Mouse (Mus musculus): ENCODE data around the gene Cnih3. TPM values are rescaled to one million over a fixed set of nuclear protein-coding genes. Genes with fewer than 3 reads are reported as not detected.

Gene Cnih3
- polyA plus RNA-seq, 1 experiment from 2014 or later: 0.15 TPM

- Histone ChIP-seq H3K4me1 (peaks cover 5% of the 10 kb centered on the region; the same call in 1 of the 2 replicates), H3K4me2 (no peak overlapping the region), H3K4me3 (no peak overlapping the region), H3K27me3 (peaks cover 18% of the 10 kb centered on the region; the same call in 1 of the 2 replicates), H3K9me3 (no peaks in the 10 kb centered on the region), H3K36me3 (no peaks in the 10 kb centered on the region), H3K27ac (no peak overlapping the region), H3K9ac (no peak overlapping the region)
- no peak for ATAC-seq (ENCODE audit: insufficient number of reproducible peaks, low FRiP score, low TSS enrichment, low read depth)
- WGBS: 27% methylated on average over 8 of the region's 8 CpGs
Measured at GRCm38 (mm10) chr1:181379664-181380063, 27.2 kb downstream of the Cnih3 start.

DNA sequence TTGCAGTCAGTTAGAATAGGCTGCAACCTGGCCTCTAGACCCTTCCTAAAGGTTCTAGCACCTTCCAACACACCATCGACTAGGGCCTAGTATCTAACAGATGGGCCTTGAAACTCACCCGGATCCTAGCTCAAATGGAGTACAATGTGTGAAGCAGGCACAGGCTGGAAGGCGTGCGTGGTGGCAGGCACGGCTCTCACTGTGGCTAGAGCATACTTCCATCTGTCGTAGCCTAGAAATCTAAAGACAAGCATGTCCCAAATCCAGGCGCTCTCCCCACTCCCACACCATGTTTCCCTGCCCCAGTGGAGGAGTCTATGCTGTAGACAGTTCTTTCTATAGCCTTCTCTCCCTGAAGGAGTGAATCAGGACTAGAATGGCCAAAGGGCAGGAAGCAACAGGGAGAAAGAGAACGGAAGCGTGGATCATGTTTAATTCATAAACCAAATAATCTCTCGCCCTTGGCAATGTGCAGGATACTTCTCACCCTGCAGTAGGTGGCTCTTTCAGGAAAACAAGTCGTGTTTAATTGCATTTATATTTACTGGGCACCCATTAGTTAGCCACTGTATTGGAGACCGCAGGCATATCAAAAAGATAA, 29.1 kb downstream of the Cnih3 start:
- Histone ChIP-seq H3K36me3 (no peaks in the 10 kb centered on the region), H3K9ac (no peak overlapping the region), H3K4me3 (no peak overlapping the region), H3K9me3 (no peaks in the 10 kb centered on the region), H3K4me2 (no peak overlapping the region), H3K4me1 (peaks cover 2% of the 10 kb centered on the region; the same call in 1 of the 2 replicates), H3K27ac (no peak overlapping the region), H3K27me3 (peaks cover 15% of the 10 kb centered on the region; the same call in 1 of the 2 replicates)
- no peak for ATAC-seq (ENCODE audit: insufficient number of reproducible peaks, low FRiP score, low TSS enrichment, low read depth)
- 80% methylated on average over 12 of the region's 12 CpGs for WGBS

- H3K27me3 ChIP-seq: 0 out of 2 replicates have a peak, but pooled peaks cover 3% of the 10 kb centered on the region
- H3K4me2 ChIP-seq: no peak overlapping the region
- WGBS: 80% methylated on average over 2 of the region's 2 CpGs
- H3K9ac ChIP-seq: no peak overlapping the region
- H3K36me3 ChIP-seq: no peaks in the 10 kb centered on the region
- peaks cover 7% of the 10 kb centered on the region; the same call in 1 of the 2 replicates for H3K4me1 ChIP-seq
- H3K27ac ChIP-seq: no peak overlapping the region
- H3K4me3 ChIP-seq: no peak overlapping the region
- ATAC-seq (ENCODE audit: insufficient number of reproducible peaks, low FRiP score, low TSS enrichment, low read depth): no peak
- H3K9me3 ChIP-seq: no peaks in the 10 kb centered on the region
Measured at GRCm38 (mm10) chr1:181389264-181389663, 36.8 kb downstream of the Cnih3 start.

DNA sequence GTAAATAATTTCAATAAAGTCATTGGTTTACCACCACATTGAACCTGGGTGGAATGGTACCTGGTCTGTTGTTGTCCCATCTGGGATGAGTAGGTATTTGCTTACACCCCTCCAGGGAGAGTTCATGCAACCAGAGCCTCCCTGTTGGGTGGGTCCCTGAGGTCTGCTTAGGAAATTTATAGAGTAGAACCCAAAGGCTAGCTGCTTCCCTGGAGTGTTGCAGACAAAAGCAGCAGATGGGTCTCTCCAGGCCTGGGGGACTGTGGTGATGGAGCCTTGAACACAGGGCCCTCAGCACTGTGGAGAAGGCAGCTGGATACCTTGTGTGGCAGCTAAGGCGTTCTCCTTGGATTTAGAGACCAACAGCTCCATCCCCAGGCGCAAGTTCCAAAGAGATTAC, 40.1 kb downstream of the Cnih3 start:
- no peak overlapping the region for H3K9ac ChIP-seq
- no peaks in the 10 kb centered on the region for H3K36me3 ChIP-seq
- ATAC-seq (ENCODE audit: insufficient number of reproducible peaks, low FRiP score, low TSS enrichment, low read depth): no peak
- H3K9me3 ChIP-seq: no peaks in the 10 kb centered on the region
- peaks cover 7% of the 10 kb centered on the region; the same call in 1 of the 2 replicates for H3K4me1 ChIP-seq
- no peak overlapping the region for H3K4me2 ChIP-seq
- WGBS: 95% methylated on average over 2 of the region's 2 CpGs
- H3K27me3 ChIP-seq: no peaks in the 10 kb centered on the region
- H3K4me3 ChIP-seq: no peak overlapping the region
- no peak overlapping the region for H3K27ac ChIP-seq

- H3K4me3 ChIP-seq: no peak overlapping the region
- ATAC-seq (ENCODE audit: insufficient number of reproducible peaks, low FRiP score, low TSS enrichment, low read depth): no peak
- H3K9me3 ChIP-seq: no peaks in the 10 kb centered on the region
- H3K9ac ChIP-seq: no peak overlapping the region
- no peaks in the 10 kb centered on the region for H3K36me3 ChIP-seq
- peaks cover 7% of the 10 kb centered on the region; the same call in 1 of the 2 replicates for H3K4me1 ChIP-seq
- no peak overlapping the region for H3K27ac ChIP-seq
- 37% methylated on average over 6 of the region's 6 CpGs for WGBS
- no peaks in the 10 kb centered on the region for H3K27me3 ChIP-seq
- no peak overlapping the region for H3K4me2 ChIP-seq
Measured at GRCm38 (mm10) chr1:181393250-181394149, 41.1 kb downstream of the Cnih3 start.

DNA sequence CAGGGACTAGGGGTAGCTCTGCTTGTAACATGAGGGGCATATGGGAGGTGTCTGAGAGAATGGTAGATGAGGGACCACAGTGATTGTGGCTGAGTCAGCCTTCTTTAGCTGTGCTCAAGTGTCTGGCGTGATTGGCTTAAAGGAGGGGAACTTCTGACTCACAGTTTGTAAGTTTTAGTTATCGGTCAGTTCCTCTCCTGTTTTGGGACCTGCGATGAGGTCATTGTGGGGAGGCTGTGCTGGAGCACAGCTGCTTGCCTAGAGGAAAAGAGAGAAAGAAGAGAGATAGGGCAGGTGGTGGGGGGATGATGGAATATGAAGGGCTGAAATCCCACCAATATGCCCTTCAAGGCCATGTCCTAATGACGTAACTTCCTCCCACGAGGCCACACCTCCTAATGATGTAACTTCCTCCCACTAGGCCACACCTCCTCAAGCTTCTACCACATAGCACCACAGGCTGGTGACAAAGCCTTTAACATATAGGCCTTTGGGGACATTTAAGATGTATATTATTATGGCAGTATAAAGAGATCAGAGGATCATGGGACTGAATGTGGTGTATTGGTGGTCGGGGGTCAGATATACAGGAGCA, 42.9 kb downstream of the Cnih3 start:
- Histone ChIP-seq H3K4me2 (no peak overlapping the region), H3K9ac (no peak overlapping the region), H3K4me3 (no peak overlapping the region), H3K4me1 (peaks cover 7% of the 10 kb centered on the region; the same call in 1 of the 2 replicates), H3K36me3 (no peaks in the 10 kb centered on the region), H3K27ac (no peak overlapping the region), H3K27me3 (no peaks in the 10 kb centered on the region), H3K9me3 (no peaks in the 10 kb centered on the region)
- ATAC-seq (ENCODE audit: insufficient number of reproducible peaks, low FRiP score, low TSS enrichment, low read depth): no peak
- WGBS: 81% methylated on average over 6 of the region's 6 CpGs

GRCm38 (mm10) chr1:181399179-181399578, 46.8 kb downstream of the Cnih3 start:
- Histone ChIP-seq H3K27ac (no peak overlapping the region), H3K36me3 (no peaks in the 10 kb centered on the region), H3K4me2 (no peak overlapping the region), H3K9me3 (no peaks in the 10 kb centered on the region), H3K9ac (no peak overlapping the region), H3K4me1 (no peaks in the 10 kb centered on the region), H3K4me3 (no peak overlapping the region), H3K27me3 (no peaks in the 10 kb centered on the region)
- 68% methylated on average over 3 of the region's 3 CpGs for WGBS
- no peak for ATAC-seq (ENCODE audit: insufficient number of reproducible peaks, low FRiP score, low TSS enrichment, low read depth)

DNA sequence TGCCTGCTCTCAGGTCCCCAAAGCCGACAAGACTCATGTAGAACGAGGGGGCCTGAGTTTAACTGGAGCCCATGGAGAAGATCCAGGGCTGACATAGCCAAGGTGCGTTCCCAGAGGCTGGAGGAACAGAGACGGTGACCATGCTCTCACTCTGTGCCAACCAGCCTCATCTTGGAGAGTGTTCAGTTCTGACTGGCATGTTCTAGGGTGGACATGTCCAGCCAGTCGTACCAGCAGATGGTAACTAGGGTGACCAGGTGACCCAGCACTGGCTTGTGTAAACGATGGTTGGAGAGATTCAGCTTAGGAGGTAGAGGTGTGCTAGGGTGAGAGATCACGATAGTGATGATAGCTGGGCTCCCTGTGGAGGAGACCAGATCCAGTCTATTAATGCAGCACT, 50.6 kb downstream of the Cnih3 start:
- H3K27ac ChIP-seq: no peak overlapping the region
- H3K36me3 ChIP-seq: no peaks in the 10 kb centered on the region
- ATAC-seq (ENCODE audit: insufficient number of reproducible peaks, low FRiP score, low TSS enrichment, low read depth): no peak
- no peak overlapping the region for H3K4me2 ChIP-seq
- H3K9me3 ChIP-seq: no peaks in the 10 kb centered on the region
- peaks cover 9% of the 10 kb centered on the region; the same call in 1 of the 2 replicates for H3K4me1 ChIP-seq
- H3K27me3 ChIP-seq: no peaks in the 10 kb centered on the region
- H3K9ac ChIP-seq: no peak overlapping the region
- no peak overlapping the region for H3K4me3 ChIP-seq
- 84% methylated on average over 7 of the region's 7 CpGs for WGBS

GRCm38 (mm10) chr1:181407281-181407680, 54.9 kb downstream of the Cnih3 start:
- H3K4me1 ChIP-seq: peaks cover 9% of the 10 kb centered on the region; the same call in 1 of the 2 replicates
- no peaks in the 10 kb centered on the region for H3K36me3 ChIP-seq
- no peak overlapping the region for H3K27ac ChIP-seq
- H3K27me3 ChIP-seq: no peaks in the 10 kb centered on the region
- no peak overlapping the region for H3K9ac ChIP-seq
- H3K9me3 ChIP-seq: no peaks in the 10 kb centered on the region
- no peak overlapping the region for H3K4me3 ChIP-seq
- 54% methylated on average over 11 of the region's 11 CpGs for WGBS
- no peak overlapping the region for H3K4me2 ChIP-seq
- ATAC-seq (ENCODE audit: insufficient number of reproducible peaks, low FRiP score, low TSS enrichment, low read depth): no peak

DNA sequence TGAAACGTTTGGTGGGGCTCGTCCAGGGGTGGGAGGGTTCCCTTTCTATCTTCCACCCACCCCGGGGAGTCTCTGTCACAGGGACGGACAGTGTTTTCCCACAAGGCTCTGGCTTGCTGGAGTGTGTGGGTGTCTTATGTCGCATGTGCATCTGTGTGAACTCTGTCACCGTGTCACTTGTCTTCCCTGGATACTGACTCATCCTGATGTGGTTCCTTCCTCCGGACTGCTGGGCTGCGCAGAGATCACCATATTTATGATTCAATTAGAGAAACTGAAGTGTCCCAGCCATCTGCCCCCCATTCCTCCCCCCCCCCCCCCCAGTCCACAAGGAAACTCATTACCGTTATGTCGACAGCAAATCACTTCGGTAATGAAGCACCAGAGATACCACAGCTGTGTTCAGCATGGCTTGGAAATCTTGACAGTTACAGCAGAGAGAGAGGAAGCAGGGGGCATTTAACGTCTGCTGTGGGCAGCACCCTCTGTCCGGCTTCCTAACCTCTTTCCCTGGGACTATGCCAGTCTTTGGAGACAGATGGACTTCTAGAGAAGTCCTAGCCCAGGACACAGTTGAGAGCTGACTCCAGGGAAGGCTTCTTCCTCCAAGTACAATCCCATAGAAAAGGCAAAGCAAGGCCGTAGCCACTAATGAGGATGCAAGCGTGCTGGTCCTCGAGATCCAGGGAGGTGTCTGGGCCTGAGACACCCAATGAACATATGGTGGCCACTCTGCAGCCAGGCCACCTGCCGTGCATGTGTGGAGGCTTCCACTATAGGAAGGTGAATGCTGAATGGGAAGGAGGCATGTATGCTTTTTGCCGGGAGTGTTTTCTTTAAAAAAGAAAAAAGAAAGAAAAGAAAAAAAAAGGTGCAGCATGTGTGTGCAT, 55.9 kb downstream of the Cnih3 start:
- no peaks in the 10 kb centered on the region for H3K36me3 ChIP-seq
- H3K4me1 ChIP-seq: peaks cover 9% of the 10 kb centered on the region; the same call in 1 of the 2 replicates
- no peak overlapping the region for H3K4me2 ChIP-seq
- no peaks in the 10 kb centered on the region for H3K27me3 ChIP-seq
- WGBS: 68% methylated on average over 18 of the region's 18 CpGs
- no peak for ATAC-seq (ENCODE audit: insufficient number of reproducible peaks, low FRiP score, low TSS enrichment, low read depth)
- no peak overlapping the region for H3K27ac ChIP-seq
- H3K9ac ChIP-seq: no peak overlapping the region
- no peaks in the 10 kb centered on the region for H3K9me3 ChIP-seq
- no peak overlapping the region for H3K4me3 ChIP-seq

DNA sequence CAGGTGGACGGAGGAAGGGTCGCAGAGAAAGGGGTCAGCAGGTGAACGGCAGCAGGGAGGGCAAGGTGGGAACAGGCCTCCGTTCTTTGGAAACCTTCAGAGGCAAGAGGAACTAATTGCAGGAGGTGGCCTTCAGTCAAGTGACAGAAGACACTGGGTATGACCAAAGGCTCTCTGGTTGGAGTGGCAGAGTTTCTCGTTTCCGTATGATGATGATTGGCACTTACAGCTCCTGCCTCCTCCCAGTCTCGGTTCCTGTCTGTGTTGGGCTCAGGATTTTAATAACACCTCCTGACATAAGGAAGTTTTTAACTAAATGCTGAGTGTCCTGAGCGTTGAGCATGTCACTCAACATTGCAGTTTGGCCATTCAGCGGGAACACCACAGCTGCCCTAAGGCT, 57.3 kb downstream of the Cnih3 start:
- Histone ChIP-seq H3K27me3 (no peaks in the 10 kb centered on the region), H3K9me3 (no peaks in the 10 kb centered on the region), H3K4me2 (no peak overlapping the region), H3K4me3 (no peak overlapping the region), H3K9ac (no peak overlapping the region), H3K27ac (no peak overlapping the region), H3K36me3 (no peaks in the 10 kb centered on the region), H3K4me1 (peaks cover 9% of the 10 kb centered on the region; the same call in 1 of the 2 replicates)
- 71% methylated on average over 9 of the region's 9 CpGs for WGBS
- ATAC-seq (ENCODE audit: insufficient number of reproducible peaks, low FRiP score, low TSS enrichment, low read depth): no peak
